Mouse (Mus musculus) embryonic fibroblast, embryonic 13.5 days (primary cell): ENCODE data around the gene Aldh3b3.
"Not testable (repeated sequence)": the region's sequence is repeated elsewhere in the genome, so short reads cannot be mapped to it uniquely, and the experiment has no call there.

Experiments used
- CTCF ChIP-seq: IDR thresholded peaks from 2 replicates; pipeline ENCODE4 v1.5.1; 2011; ENCODE audit warnings: mild to moderate bottlenecking, control low read depth, low read length, moderate library complexity, borderline replicate concordance; ENCODE audit not compliant: insufficient read depth
- POLR2A ChIP-seq: IDR thresholded peaks from 2 replicates; pipeline ENCODE4 v1.6.1; 2011; ENCODE audit warnings: low read depth, mild to moderate bottlenecking, control low read depth, low read length, moderate library complexity

GRCm38 (mm10) chr19:3974608-3975007 is 16.2 kb downstream of the Aldh3b3 start:
- TF ChIP-seq CTCF, POLR2A: not testable (repeated sequence)
